Mouse (Mus musculus): ENCODE results near the gene E430018J23Rik.
"Not testable (repeated sequence)": the region's sequence is repeated elsewhere in the genome, so short reads cannot be mapped to it uniquely, and the experiment has no call there.

The E430018J23Rik gene

DNA sequence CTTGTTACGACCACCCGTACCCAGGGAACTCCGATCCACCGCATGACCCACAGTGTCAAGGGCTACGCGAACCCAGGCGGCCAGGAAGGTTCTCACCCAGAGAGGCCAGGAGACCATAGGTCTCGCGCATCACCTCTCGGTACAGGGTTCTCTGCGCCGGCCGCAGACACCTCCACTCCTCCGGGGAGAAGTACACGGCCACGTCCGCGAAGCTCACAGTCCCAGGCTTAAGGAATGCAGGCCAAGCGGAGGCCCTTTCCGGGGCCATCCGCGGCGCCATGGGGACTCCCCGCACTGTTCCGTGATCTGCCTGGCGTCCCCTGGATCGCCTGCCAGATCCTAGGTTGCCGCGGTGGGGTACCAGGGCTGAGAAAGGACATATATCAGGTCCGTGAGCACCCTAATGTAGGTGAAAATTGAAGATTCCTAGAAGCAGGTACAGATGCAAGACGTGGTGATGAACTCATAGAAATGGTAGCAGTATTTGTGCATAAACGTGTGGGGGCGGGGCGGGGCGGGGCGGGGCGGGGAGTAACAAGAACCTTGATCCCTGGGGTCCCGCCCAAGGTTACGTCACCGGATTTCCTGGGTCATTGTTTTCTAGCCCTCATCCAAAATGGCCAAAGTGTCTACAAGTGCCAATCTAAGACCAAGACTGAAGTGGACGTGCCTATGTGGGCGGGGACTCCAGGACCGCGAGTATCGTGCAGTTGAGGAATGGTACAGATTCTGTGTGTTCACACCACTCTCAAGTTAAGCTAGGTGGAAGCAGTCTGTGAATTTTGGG, at the start of gene E430018J23Rik:
E430018J23Rik (minus strand) TSS at position 473 of the 787 bp plus-strand sequence.
- in situ Hi-C loops (cut with MboI; ENCODE audit: unreplicated experiment in 2 of 2) = no loop called here

GRCm38 (mm10) chr7:127437724-127438123, 44.3 kb upstream of the E430018J23Rik start:
- in situ Hi-C loops (cut with MboI; ENCODE audit: unreplicated experiment in 2 of 2) = no loop called here

GRCm38 (mm10) chr7:127435206-127435605, 41.8 kb upstream of the E430018J23Rik start:
- in situ Hi-C loops (cut with MboI; ENCODE audit: unreplicated experiment in 2 of 2) = no loop called here

DNA sequence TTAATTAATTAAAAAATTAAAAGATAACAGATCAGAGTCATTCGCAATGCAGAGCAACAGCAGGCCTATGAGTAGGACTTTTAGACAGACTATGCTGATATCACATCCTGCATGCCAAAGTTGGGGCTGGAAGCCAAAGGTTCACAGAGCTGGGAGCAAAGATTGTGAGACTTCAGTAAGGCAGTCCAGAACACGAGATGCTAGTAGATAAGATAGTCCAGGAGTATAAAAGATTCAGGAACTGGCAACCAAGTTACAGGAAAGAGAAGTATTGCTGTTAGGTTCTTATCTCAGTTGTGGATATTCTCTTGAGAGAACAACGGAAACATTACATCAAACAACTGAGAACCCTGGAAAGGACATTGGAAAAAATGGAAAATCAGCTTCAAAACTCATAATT, 32.9 kb upstream of the E430018J23Rik start:
- in situ Hi-C loops (cut with MboI; ENCODE audit: unreplicated experiment in 2 of 2) = no loop called here

DNA sequence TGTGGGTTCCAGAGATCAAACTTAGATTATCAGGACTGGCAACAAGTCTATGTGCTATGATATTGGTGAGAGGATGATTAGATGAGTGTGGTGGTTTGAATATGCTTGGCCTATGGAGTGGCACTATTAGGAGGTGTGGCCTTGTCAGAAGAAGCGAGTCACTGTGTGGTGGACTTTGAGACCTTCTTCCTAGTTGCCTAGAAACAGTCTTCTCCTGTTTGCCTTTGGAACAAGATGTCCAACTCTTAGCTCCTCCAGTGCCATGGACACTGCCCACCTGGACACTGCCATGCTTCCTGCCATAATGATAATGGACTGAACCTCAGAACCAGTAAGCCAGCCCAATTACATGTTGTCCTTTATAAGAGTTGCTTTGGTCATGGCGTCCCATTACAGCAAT, 32.5 kb upstream of the E430018J23Rik start:
- in situ Hi-C loops (cut with MboI; ENCODE audit: unreplicated experiment in 2 of 2) = no loop called here

DNA sequence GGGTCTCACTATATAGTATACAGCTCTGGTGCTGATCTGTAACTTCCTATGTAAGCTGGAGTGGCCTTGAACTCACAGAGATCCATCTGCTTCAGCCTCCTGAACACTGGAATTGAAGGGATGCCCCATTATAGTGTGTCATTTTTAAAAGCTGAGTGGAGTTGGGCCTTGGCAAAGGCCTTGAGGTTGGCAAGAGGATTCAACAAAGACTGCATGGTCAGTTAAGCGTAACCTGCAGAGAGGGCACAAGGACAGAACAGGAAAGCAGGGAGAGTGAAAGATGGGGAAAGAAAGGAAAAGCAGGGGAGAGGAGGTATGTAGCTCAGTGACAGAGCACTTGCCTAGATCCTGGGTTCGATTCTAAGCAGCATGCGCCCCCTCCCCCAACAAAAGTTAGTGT, 31.9 kb upstream of the E430018J23Rik start:
- in situ Hi-C loops (cut with MboI; ENCODE audit: unreplicated experiment in 2 of 2) = no loop called here

GRCm38 (mm10) chr7:127422247-127422646, 28.8 kb upstream of the E430018J23Rik start:
- in situ Hi-C loops (cut with MboI; ENCODE audit: unreplicated experiment in 2 of 2) = no loop called here

DNA sequence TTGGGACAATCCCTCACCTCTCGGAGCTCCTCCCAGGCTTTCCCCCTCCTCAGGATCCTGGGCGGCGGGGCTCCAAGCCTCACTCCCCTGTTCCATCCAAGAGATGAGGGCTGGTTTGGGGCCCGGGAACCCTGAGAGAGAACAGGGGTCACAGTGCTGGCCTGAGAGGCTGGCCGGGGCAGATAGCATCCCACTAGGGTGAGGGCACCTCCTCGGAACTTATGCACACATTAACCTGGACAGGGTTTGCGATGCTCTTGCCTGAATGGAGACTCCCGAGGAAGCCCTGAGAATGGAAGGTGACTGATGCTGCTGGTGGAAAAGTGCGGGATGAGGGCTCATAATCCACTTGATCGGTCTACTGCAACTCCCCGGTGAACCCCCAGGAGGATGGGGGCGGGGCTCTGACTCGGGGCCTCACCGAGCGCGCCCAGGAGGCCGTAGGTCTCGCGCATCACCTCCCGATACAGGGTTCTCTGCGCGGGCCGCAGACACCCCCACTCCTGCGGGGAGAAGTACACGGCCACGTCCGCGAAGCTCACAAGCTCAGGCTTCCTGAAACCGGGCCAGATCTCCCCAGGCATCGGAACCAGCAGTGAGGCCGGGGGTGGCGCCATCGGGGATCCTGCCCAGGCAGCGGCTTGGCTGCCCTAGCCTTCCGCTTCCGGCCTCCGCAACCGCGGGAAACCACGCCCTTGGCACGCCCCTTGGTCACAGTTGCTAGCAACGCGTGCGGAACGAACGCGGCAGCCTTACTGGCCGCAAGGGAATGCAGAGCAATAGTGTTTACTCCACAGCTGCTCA, 28.2 kb upstream of the E430018J23Rik start, which contains the start of gene Zfp688:
Zfp688 (minus strand) TSS at position 681 of the 804 bp plus-strand sequence.
- in situ Hi-C loops (cut with MboI; ENCODE audit: unreplicated experiment in 2 of 2) = no loop called here

GRCm38 (mm10) chr7:127411418-127411817, 18.0 kb upstream of the E430018J23Rik start:
- in situ Hi-C loops (cut with MboI; ENCODE audit: unreplicated experiment in 2 of 2) = no loop called here

DNA sequence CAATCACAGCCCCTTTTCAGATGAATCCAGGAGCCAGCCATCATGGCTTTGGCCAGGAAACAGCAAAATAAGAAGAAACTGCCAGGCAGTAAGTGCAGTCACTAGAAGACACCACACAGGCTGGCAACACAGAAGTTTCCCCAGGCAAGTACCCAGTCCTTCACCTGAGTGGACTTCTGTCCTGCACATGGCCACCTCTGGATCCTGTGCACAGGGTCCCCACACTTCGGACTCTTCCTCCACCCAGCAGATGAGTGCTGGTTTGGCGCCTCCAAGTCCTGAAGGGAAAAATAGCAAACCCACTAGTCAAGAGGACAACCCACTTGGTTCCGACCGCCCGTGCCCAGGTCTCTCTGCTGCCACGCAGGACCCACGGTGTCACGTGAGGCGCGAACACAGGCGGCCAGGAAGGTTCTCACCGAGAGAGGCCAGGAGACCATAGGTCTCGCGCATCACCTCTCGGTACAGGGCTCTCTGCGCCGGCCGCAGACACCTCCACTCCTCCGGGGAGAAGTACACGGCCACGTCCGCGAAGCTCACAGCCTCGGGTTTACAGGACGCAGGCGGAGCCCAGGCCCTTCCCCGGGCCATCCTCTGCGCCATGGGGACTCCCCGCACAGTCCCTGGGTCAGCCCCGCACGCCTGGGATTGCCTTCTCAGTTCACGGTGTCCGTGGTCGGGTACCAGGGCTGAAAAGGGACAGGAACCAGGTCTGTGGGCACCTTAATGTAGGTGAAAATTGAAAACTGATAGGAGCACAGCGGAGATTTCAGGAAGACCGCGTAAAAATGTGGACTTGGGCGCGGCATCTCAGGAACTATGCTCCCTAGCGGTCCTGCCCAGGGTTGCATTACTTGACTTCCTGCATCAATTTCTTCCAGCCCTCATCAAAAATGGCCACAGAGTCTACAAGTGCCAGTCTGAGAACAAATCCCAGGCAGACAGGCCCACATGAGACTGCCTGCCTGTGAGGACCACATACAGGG, 12.9 kb upstream of the E430018J23Rik start, which contains the start of gene Zfp764:
Zfp764 (minus strand) TSS at position 821 of the 986 bp plus-strand sequence.
- in situ Hi-C loops (cut with MboI; ENCODE audit: unreplicated experiment in 2 of 2) = not testable (repeated sequence)

DNA sequence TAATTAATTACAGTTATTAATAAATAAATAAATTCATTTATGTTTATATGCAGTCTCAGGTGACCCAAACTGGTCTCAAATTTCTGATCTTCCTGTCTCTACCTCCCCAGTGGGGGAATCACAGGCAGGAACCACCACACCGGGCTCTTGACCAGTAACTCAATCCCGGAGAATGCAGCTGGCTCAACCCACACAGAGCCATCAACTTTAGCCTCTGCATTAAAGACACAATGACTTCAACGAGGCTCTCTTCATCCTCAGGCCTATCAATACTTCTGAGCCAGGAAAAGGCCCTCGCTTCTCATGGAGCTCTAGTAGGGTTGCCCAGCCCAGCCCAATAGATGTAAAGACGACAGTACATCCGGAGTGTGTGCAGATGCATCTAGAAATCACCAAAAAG, 10.7 kb upstream of the E430018J23Rik start:
- in situ Hi-C loops (cut with MboI; ENCODE audit: unreplicated experiment in 2 of 2) = not testable (repeated sequence)

DNA sequence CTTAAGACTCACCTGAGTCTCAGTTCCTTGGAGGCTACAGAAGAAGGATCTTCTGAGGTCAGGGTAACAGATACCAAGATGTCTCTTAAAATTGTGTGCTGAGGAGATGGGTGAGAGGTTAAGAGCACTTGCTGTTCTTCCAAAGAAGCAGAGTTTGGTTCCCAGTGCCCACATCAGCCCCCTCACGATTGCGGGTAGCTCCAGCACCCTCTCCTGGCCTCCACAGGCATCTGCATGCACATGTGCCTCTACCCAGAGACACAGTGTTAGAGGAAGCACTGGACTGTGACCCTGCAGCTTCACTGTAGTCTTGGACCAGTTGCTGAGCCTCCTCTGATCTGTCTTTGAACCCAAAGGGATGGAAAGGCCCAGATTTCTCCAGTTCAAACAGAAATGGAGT, 9.6 kb upstream of the E430018J23Rik start:
- in situ Hi-C loops (cut with MboI; ENCODE audit: unreplicated experiment in 2 of 2) = no loop called here

DNA sequence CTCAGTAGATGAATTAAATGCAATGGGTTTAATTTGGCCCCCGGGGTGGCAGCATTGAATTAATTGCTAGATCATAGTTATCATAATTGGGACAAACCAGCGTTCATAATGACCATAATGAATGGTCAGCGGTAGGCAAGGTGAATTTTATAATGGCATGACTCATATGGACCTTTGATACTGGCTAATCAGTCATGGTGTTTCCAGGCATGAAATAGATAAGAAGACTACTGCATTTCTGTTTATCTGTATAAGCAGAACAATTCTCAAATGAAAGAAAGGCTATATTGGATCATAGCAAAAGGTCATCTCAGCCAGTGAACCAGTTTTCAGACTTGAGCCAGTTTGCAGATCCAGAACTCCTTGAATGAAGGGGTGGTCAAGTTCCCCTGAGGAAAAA, 6.9 kb upstream of the E430018J23Rik start:
- in situ Hi-C loops (cut with MboI; ENCODE audit: unreplicated experiment in 2 of 2) = no loop called here

- in situ Hi-C loops (cut with MboI; ENCODE audit: unreplicated experiment in 2 of 2) = no loop called here
Observed at GRCm38 (mm10) chr7:127393944-127394333, 510 bp upstream of the E430018J23Rik start.

DNA sequence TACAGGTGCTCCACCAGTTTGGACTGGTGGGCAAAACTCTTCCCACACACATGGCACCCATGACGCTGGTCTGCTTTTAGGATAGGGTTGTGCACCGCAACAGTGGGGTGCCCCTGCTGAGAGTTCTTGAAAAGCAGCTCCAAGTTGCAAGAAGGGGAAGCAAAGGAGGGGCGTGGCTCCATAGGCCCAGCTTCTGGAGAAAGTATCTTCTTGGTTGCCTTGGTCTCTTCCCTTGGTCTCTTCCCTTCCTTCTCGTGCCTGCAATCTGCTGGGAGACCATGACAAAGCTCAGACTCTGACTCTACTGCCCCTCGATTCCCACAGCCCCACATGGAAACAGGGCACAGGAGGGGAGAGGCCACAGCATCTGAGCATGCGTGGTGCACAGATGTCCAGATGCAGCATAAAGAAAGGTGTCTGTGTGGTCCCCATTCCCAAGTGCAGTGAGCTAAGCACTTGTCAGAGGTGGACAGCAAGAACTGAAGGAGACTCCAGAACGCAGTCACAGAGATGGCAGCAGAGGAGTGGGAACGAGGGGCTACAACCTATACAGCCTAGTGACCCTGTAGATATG, 1.1 kb downstream of the E430018J23Rik start:
- in situ Hi-C loops (cut with MboI; ENCODE audit: unreplicated experiment in 2 of 2) = no loop called here

DNA sequence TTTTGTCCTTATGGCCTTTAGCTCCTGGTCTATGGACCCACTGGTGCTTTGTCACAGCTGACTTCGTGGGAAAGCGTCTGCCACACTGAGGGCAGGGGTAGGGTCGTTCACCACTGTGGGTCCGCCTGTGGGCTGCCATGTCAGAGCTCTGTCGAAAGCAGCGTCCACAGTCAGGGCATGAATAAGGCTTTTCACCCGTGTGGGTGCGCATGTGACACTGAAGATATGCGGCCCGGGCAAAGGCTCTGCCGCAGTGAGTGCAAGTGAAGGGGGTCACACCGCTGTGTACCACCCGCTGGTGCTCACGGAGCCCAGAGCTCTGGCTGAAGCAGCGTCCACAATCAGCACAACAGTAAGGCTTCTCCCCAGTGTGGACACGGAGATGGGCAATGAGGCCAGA, 1.9 kb downstream of the E430018J23Rik start:
- in situ Hi-C loops (cut with MboI; ENCODE audit: unreplicated experiment in 2 of 2) = no loop called here

DNA sequence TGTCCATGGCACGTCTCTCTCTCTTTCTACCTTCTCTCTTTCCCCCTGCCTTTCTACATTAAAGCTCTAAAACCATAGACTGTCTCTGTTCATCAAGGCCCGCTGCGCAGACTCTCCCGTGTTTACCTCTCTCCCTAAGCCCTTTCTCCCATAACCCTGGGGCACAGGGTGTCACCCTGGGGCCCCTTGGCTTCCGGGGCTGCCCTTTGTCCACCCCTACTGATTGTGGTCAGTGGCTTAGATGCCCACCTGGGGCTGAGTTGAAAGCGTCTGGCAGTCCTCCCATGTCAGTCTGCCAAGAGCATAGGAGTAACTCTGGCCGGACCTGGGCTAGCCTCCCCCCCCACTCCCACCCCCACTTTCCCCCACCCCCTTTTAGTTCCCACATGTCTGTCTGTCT, 3.1 kb downstream of the E430018J23Rik start:
- in situ Hi-C loops (cut with MboI; ENCODE audit: unreplicated experiment in 2 of 2) = no loop called here

DNA sequence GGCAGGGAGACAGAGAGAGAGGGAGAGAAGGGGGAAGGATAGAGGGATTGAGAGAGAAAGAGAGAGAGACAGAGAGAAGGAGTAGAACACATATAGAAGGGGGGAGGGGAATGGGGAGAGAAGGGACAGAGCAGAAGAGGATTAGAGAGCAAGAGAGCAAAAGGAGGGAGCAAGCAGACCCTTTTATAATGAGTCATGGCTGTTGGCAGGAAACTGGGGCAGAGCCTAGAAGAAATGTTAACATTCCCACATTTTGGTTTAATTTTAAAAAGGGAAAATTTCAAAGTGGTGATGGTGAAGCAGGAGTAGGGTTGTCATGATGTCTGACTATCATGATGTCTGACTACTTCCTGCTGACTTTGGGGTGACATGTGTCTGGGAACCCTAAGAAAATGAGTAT, 5.2 kb downstream of the E430018J23Rik start:
- in situ Hi-C loops (cut with MboI; ENCODE audit: unreplicated experiment in 2 of 2) = not testable (repeated sequence)

- in situ Hi-C loops (cut with MboI; ENCODE audit: unreplicated experiment in 2 of 2) = no loop called here
Observed at GRCm38 (mm10) chr7:127386641-127387392, 6.6 kb downstream of the E430018J23Rik start, which contains the start of gene 9130019O22Rik. Gene 9130019O22Rik (minus strand): TSS chr7:127387166.
